Mouse (Mus musculus): ENCODE data around the gene Bmp7. TPM values are rescaled to one million over a fixed set of nuclear protein-coding genes. Genes with fewer than 3 reads are reported as not detected.

The Bmp7 gene
- total RNA-seq, 2 experiments from 2014 or later = not detected

GRCm38 (mm10) chr2:172923198-172923597 lies 16.9 kb downstream of the Bmp7 start:
- ATAC-seq (replicated peaks; ENCODE audit: low FRiP score, low TSS enrichment, poor library complexity, severe bottlenecking) = no peak

- ATAC-seq (replicated peaks; ENCODE audit: low FRiP score, low TSS enrichment, poor library complexity, severe bottlenecking) = no peak
Measured at GRCm38 (mm10) chr2:172922597-172922996, 17.5 kb downstream of the Bmp7 start.

- ATAC-seq (replicated peaks; ENCODE audit: low FRiP score, low TSS enrichment, poor library complexity, severe bottlenecking) = no peak
Measured at GRCm38 (mm10) chr2:172914018-172914417, 26.1 kb downstream of the Bmp7 start.

GRCm38 (mm10) chr2:172911715-172912114 lies 28.4 kb downstream of the Bmp7 start:
- ATAC-seq (replicated peaks; ENCODE audit: low FRiP score, low TSS enrichment, poor library complexity, severe bottlenecking) = no peak

GRCm38 (mm10) chr2:172911157-172911556 lies 29.0 kb downstream of the Bmp7 start:
- no peak for ATAC-seq (replicated peaks; ENCODE audit: low FRiP score, low TSS enrichment, poor library complexity, severe bottlenecking)

- ATAC-seq (replicated peaks; ENCODE audit: low FRiP score, low TSS enrichment, poor library complexity, severe bottlenecking) = no peak
Measured at GRCm38 (mm10) chr2:172909463-172909862, 30.7 kb downstream of the Bmp7 start.

- no peak for ATAC-seq (replicated peaks; ENCODE audit: low FRiP score, low TSS enrichment, poor library complexity, severe bottlenecking)
Measured at GRCm38 (mm10) chr2:172906146-172906545, 34.0 kb downstream of the Bmp7 start.

- peak; percentile 93 for ATAC-seq (replicated peaks; ENCODE audit: low FRiP score, low TSS enrichment, poor library complexity, severe bottlenecking)
Measured at GRCm38 (mm10) chr2:172905057-172905456, 35.1 kb downstream of the Bmp7 start.

GRCm38 (mm10) chr2:172904614-172905013 lies 35.5 kb downstream of the Bmp7 start:
- ATAC-seq (replicated peaks; ENCODE audit: low FRiP score, low TSS enrichment, poor library complexity, severe bottlenecking) = peak; percentile 24; the same call in 1 of the 2 replicates

GRCm38 (mm10) chr2:172903523-172903922 lies 36.6 kb downstream of the Bmp7 start:
- no peak for ATAC-seq (replicated peaks; ENCODE audit: low FRiP score, low TSS enrichment, poor library complexity, severe bottlenecking)

GRCm38 (mm10) chr2:172900954-172901701 lies 39.0 kb downstream of the Bmp7 start:
- no peak for ATAC-seq (replicated peaks; ENCODE audit: low FRiP score, low TSS enrichment, poor library complexity, severe bottlenecking)

GRCm38 (mm10) chr2:172889756-172890443 lies 50.2 kb downstream of the Bmp7 start:
- ATAC-seq (replicated peaks; ENCODE audit: low FRiP score, low TSS enrichment, poor library complexity, severe bottlenecking) = no peak

GRCm38 (mm10) chr2:172889222-172889621 lies 50.9 kb downstream of the Bmp7 start:
- no peak for ATAC-seq (replicated peaks; ENCODE audit: low FRiP score, low TSS enrichment, poor library complexity, severe bottlenecking)

GRCm38 (mm10) chr2:172888147-172888546 lies 52.0 kb downstream of the Bmp7 start:
- ATAC-seq (replicated peaks; ENCODE audit: low FRiP score, low TSS enrichment, poor library complexity, severe bottlenecking) = no peak

GRCm38 (mm10) chr2:172885861-172886260 lies 54.3 kb downstream of the Bmp7 start:
- no peak for ATAC-seq (replicated peaks; ENCODE audit: low FRiP score, low TSS enrichment, poor library complexity, severe bottlenecking)

- ATAC-seq (replicated peaks; ENCODE audit: low FRiP score, low TSS enrichment, poor library complexity, severe bottlenecking) = no peak
Measured at GRCm38 (mm10) chr2:172884584-172884983, 55.5 kb downstream of the Bmp7 start.

- ATAC-seq (replicated peaks; ENCODE audit: low FRiP score, low TSS enrichment, poor library complexity, severe bottlenecking) = no peak
Measured at GRCm38 (mm10) chr2:172875201-172875600, 64.9 kb downstream of the Bmp7 start.

GRCm38 (mm10) chr2:172866356-172866755 lies 73.8 kb downstream of the Bmp7 start:
- ATAC-seq (replicated peaks; ENCODE audit: low FRiP score, low TSS enrichment, poor library complexity, severe bottlenecking) = no peak

GRCm38 (mm10) chr2:172865165-172865564 lies 75.0 kb downstream of the Bmp7 start:
- no peak for ATAC-seq (replicated peaks; ENCODE audit: low FRiP score, low TSS enrichment, poor library complexity, severe bottlenecking)

GRCm38 (mm10) chr2:172864566-172864965 lies 75.6 kb downstream of the Bmp7 start:
- no peak for ATAC-seq (replicated peaks; ENCODE audit: low FRiP score, low TSS enrichment, poor library complexity, severe bottlenecking)

- no peak for ATAC-seq (replicated peaks; ENCODE audit: low FRiP score, low TSS enrichment, poor library complexity, severe bottlenecking)
Measured at GRCm38 (mm10) chr2:172863469-172863856, 76.7 kb downstream of the Bmp7 start.

Measured in megakaryocyte-erythroid progenitor cell, adult 5-6 weeks (primary cell).